Mouse (Mus musculus) liver, embryonic 11.5 days (tissue): ENCODE results near the gene Hexim2. TPM values are rescaled to one million over a fixed set of nuclear protein-coding genes. Genes with fewer than 3 reads are reported as not detected.

ENCODE experiments used
- ATAC-seq: fragments of 200-750 bp; cut with Nextera tagmentation; replicated peaks from 2 replicates; pipeline ENCODE4 v1.8.0; 2017; ENCODE audit warnings: moderate number of reproducible peaks, mild to moderate bottlenecking, moderate TSS enrichment, moderate library complexity; ENCODE audit not compliant: low FRiP score
- DNase-seq: peaks from one replicate; pipeline ENCODE4 v3.0.0-alpha.2; 2017; ENCODE audit warnings: low spot score
- H3K27ac ChIP-seq: fragments of 300-500 bp; sonication (generic); 2 replicates; pipeline ENCODE4 v1.5.1; 2014; ENCODE audit warnings: mild to moderate bottlenecking, low read depth, low read length, control low read depth
- H3K27me3 ChIP-seq: fragments of 300-500 bp; sonication (generic); replicated peaks from 2 replicates; pipeline ENCODE4 v1.6.1; 2014; ENCODE audit warnings: low read length, mixed read lengths; ENCODE audit not compliant: control insufficient read depth, insufficient read depth
- H3K36me3 ChIP-seq: fragments of 300-500 bp; sonication (generic); 2 replicates; pipeline ENCODE4 v1.6.1; 2014; ENCODE audit warnings: mild to moderate bottlenecking, low read length, moderate library complexity, mixed read lengths; ENCODE audit not compliant: control insufficient read depth, insufficient read depth
- H3K4me1 ChIP-seq: fragments of 300-500 bp; sonication (generic); replicated peaks from 2 replicates; pipeline ENCODE4 v1.6.1; 2014; ENCODE audit warnings: low read length, mixed read lengths; ENCODE audit not compliant: control insufficient read depth, insufficient read depth
- H3K4me2 ChIP-seq: fragments of 300-500 bp; sonication (generic); 2 replicates; pipeline ENCODE4 v1.6.1; 2014; ENCODE audit warnings: mild to moderate bottlenecking, control low read depth, moderate library complexity
- H3K4me3 ChIP-seq: fragments of 300-500 bp; sonication (generic); 2 replicates; pipeline ENCODE4 v1.5.1; 2014; ENCODE audit warnings: low read depth, low read length, control low read depth
- H3K9ac ChIP-seq: fragments of 300-500 bp; sonication (generic); 2 replicates; pipeline ENCODE4 v1.6.1; 2014; ENCODE audit warnings: low read depth, low read length, control low read depth
- H3K9me3 ChIP-seq: fragments of 300-500 bp; sonication (generic); 2 replicates; pipeline ENCODE4 v1.6.1; 2016; ENCODE audit warnings: low read length, inconsistent platforms, mixed read lengths; ENCODE audit not compliant: control insufficient read depth
- WGBS: fragments of 180-500 bp; shearing (Covaris S2); extraction: QIAGEN DNeasy Blood & Tissue Kit; methylation state at CpG from one replicate; pipeline ENCODE4 v1.1.7; 2014; 5-methylcytosine and 5-hydroxymethylcytosine counted together
- polyA plus RNA-seq: library from polyadenylated mRNA; unstranded; fragments of >200 nt; fragmentation: Nextera tagmentation; extraction: Ambion mirVana; gene quantifications from 2 replicates; pipeline ENCODE4 v1.2.1, GENCODE M21; 2014

Hexim2 gene
- polyA plus RNA-seq, 1 experiment from 2014 or later: 13.8 TPM

DNA sequence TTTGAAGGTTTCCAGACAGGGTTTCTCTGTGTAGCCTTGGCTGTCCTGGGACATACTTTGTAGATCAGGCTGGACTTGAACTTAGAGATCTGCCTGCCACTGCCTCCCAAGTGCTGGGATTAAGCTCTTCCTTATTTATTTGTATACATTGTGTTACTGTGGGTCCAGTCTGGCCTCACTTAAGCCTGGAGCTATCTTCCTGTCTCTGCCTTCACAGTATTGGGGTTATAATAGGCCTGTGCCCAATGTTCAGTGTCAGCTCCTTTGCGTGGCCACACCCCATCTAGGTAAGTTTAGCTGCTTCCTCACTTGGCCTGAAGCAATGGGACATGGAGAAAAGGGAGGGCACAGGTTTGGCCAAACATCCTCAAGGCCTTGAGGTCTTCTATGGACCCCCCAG, 44.3 kb downstream of the Hexim2 start:
- Histone ChIP-seq H3K27ac (no peak overlapping the region), H3K4me3 (no peak overlapping the region), H3K27me3 (peaks cover 15% of the 10 kb centered on the region), H3K4me2 (no peak overlapping the region), H3K36me3 (no peaks in the 10 kb centered on the region), H3K4me1 (peaks cover 20% of the 10 kb centered on the region), H3K9ac (no peak overlapping the region), H3K9me3 (no peaks in the 10 kb centered on the region)
- 84% methylated on average over 1 of the region's 1 CpGs for WGBS
- no peak for DNase-seq
- no peak for ATAC-seq

DNA sequence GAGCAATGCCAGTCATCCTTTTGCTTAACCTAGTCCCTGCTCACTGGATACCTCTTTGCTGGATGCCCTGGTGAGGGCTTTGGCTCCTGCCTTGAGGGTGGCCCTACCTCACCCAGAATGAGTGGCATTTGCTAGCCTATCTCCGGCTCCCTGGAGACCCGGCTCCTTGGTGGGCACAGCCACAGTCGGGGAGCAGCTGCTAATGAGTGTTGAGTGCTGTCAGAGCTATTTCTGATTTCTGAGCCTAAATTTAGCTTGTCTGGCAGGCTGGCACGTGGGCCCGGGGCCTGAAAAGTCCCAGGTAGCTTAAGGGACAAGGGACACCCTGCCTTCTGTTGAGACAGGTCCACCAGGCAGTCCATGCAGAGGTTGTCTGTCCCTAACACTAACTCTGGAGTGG, 45.0 kb downstream of the Hexim2 start:
- no peak overlapping the region for H3K9ac ChIP-seq
- ATAC-seq (no peak), DNase-seq (no peak)
- no peak overlapping the region for H3K4me3 ChIP-seq
- peaks cover 8% of the 10 kb centered on the region; the same call in 1 of the 2 replicates for H3K27me3 ChIP-seq
- H3K4me2 ChIP-seq: no peak overlapping the region
- no peaks in the 10 kb centered on the region for H3K9me3 ChIP-seq
- H3K27ac ChIP-seq: no peak overlapping the region
- H3K4me1 ChIP-seq: peaks cover 20% of the 10 kb centered on the region
- WGBS: 69% methylated on average over 5 of the region's 5 CpGs
- H3K36me3 ChIP-seq: no peaks in the 10 kb centered on the region

DNA sequence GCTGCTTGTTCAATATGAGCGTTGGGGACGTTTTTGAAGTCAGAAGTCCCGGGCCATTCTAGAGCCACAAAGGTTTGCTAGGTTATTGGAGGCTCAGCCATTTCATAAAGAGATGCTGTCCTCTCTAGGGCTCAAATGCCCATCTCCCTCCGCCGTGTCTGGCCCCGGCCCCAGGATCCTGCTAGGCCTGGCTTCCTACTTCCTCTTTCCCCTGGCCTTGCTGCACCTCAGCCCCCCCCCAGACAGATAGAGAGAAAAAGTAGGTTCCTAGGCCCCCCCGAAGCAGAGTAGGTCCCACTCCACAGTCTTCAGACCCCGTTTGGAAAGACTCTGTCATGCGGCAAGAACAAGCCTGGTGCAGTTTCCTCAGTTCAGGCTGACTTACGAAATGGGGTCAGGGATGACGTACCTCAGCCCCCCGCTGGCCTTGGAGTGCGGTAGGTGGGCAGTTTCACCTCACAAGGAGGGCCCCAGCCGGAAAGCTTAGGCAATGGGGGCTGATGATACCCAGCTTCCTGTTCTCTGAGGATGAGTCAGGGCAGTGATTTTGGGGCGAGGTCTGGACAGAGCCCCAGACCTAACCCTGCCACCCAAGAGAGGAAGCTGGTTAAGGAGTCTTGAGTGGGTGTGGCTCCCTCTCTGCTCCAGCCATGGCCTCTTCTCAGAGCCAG, 45.7 kb downstream of the Hexim2 start:
- WGBS: 59% methylated on average over 15 of the region's 15 CpGs

DNA sequence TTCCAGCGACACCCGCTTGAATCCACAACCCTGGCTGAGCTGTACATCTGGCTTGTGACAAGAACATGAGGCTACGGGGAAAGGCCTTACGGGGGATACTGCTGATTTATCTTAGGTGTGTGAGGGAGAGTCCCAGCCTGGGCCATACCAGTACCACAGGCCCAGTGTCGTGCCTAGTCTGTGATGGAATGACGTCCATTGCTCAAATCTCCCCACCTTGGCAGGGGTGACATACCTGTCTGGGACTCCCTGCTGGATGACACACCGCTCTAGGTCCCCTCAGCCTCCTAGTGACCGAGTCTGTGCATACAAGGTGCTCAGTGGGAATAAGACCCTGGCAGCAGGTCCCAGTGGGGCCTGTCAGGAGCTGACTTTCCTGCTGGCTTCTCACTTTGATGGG, 46.5 kb downstream of the Hexim2 start:
- no peaks in the 10 kb centered on the region for H3K27me3 ChIP-seq
- WGBS: 86% methylated on average over 8 of the region's 8 CpGs

More for the DNA sequence above, 45.7 kb downstream of the Hexim2 start:
- Histone ChIP-seq H3K27ac (no peak overlapping the region), H3K4me3 (no peak overlapping the region), H3K27me3 (peaks cover under 1% of the 10 kb centered on the region; the same call in 1 of the 2 replicates), H3K36me3 (no peaks in the 10 kb centered on the region), H3K4me1 (peaks cover 20% of the 10 kb centered on the region), H3K9ac (no peak overlapping the region), H3K9me3 (no peaks in the 10 kb centered on the region), H3K4me2 (no peak overlapping the region)
- DNase-seq (no peak), ATAC-seq (no peak)

DNA sequence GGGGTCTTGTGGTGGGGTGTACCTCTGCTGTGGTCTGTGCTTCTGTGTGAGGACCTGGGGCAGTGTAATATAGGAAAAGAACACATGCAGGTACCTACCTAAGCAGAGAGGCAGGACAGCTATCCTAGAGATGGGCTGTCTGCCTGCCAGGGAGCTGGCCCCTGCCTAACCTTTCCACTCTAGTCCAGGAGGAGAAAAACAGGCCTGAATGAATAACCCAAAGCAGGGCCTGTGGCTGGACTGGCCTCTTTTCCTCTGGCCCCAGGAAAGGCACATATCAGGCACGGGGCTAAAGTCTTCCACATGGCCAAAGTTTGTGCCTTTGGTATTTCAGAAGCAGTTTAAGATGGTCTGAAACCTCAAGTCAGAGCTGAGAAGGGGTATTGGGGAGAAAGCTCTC, 48.2 kb downstream of the Hexim2 start:
- no peak overlapping the region for H3K4me2 ChIP-seq
- ATAC-seq (no peak), DNase-seq (no peak)
- H3K9ac ChIP-seq: no peak overlapping the region
- no peaks in the 10 kb centered on the region for H3K9me3 ChIP-seq
- H3K4me1 ChIP-seq: peaks cover 6% of the 10 kb centered on the region
- whole genome bisulfite sequencing: 53% methylated on average over 1 of the region's 1 CpGs
- H3K36me3 ChIP-seq: no peaks in the 10 kb centered on the region
- H3K27me3 ChIP-seq: no peaks in the 10 kb centered on the region
- H3K27ac ChIP-seq: no peak overlapping the region
- no peak overlapping the region for H3K4me3 ChIP-seq

More for the DNA sequence above, 46.5 kb downstream of the Hexim2 start:
- Histone ChIP-seq H3K4me3 (no peak overlapping the region), H3K4me2 (no peak overlapping the region), H3K27ac (no peak overlapping the region), H3K36me3 (no peaks in the 10 kb centered on the region), H3K4me1 (peaks cover 20% of the 10 kb centered on the region), H3K9ac (no peak overlapping the region), H3K9me3 (no peaks in the 10 kb centered on the region)
- ATAC-seq (no peak), DNase-seq (no peak)

DNA sequence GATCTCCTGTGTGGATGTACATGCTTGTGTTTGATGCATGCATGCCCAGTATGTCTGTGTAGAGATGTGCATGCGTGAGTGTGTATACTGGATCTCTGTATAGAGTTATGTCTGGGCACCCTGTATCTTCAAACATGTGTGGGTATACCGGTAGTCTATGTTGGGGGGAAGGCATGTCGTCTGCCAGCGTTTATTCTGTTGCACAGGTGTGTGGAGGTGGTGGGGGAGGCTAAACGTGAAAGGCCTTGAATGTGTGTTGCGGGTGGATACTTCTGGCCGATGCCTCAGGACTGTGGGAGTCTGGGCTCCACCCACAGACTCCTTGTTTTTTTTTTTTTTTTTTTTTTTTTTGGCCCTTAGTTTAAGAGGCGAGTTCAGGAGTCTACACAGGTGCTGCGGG, 49.1 kb downstream of the Hexim2 start:
- H3K9me3 ChIP-seq: no peaks in the 10 kb centered on the region
- H3K27ac ChIP-seq: no peak overlapping the region
- ATAC-seq: no peak
- H3K4me1 ChIP-seq: no peaks in the 10 kb centered on the region; the same call in 1 of the 2 replicates
- H3K27me3 ChIP-seq: no peaks in the 10 kb centered on the region
- no peak overlapping the region for H3K4me3 ChIP-seq
- no peak for DNase-seq
- H3K9ac ChIP-seq: no peak overlapping the region
- no peak overlapping the region for H3K4me2 ChIP-seq
- no peaks in the 10 kb centered on the region for H3K36me3 ChIP-seq
- WGBS: 81% methylated on average over 9 of the region's 9 CpGs

DNA sequence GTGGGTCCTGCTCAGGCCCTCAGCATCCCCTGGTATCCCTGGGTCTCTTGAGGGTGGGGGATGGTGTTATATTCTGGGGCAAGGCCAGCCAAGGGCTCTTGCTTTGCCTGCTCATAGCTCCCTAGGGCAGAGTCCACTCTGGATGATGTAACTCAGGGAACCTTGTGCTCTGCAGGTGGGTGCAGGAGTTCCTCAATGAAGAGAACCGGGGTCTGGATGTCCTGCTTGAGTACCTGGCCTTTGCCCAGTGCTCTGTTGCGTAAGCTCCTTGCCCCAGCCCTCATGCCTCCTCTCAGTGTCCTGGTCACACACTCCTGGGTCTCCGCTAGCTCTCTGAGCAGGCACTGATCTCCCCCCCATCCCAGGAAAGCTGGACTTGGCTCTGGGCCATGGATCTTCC, 49.7 kb downstream of the Hexim2 start:
- H3K4me1 ChIP-seq: no peaks in the 10 kb centered on the region
- no peak for ATAC-seq
- H3K36me3 ChIP-seq: no peaks in the 10 kb centered on the region
- WGBS: 74% methylated on average over 3 of the region's 3 CpGs
- H3K4me2 ChIP-seq: no peak overlapping the region
- no peaks in the 10 kb centered on the region for H3K27me3 ChIP-seq
- DNase-seq: no peak
- no peak overlapping the region for H3K9ac ChIP-seq
- no peaks in the 10 kb centered on the region for H3K9me3 ChIP-seq
- H3K4me3 ChIP-seq: no peak overlapping the region
- no peak overlapping the region for H3K27ac ChIP-seq

DNA sequence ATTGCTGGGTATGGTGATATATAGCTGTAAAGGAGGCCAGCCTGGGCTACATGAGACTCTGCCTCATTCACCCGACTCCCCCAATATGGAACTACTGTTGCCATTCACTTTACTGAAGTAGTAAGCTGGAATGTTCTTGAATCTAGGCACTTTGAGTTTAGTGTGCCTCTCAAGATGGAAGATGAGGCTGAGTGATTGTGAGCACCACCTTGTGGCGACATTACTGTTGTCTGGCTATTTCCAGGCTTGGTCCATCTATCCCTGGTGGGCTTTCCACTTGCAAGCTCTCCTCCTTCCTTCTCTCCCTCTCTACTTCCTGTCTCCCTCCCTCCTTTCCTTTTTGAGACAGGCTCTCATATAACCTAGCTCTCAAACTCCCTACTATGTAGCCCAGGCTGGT, 52.7 kb downstream of the Hexim2 start:
- H3K36me3 ChIP-seq: no peaks in the 10 kb centered on the region
- H3K4me2 ChIP-seq: no peak overlapping the region
- no peaks in the 10 kb centered on the region for H3K4me1 ChIP-seq
- H3K27me3 ChIP-seq: no peaks in the 10 kb centered on the region
- H3K9ac ChIP-seq: no peak overlapping the region
- ATAC-seq (no peak), DNase-seq (no peak)
- H3K4me3 ChIP-seq: no peak overlapping the region
- no peak overlapping the region for H3K27ac ChIP-seq
- WGBS: 41% methylated on average over 2 of the region's 2 CpGs
- H3K9me3 ChIP-seq: no peaks in the 10 kb centered on the region
